Mouse (Mus musculus) ovary, adult 2 months (tissue): ENCODE results near the gene Tnrc6b. TPM values are rescaled to one million over a fixed set of nuclear protein-coding genes. Genes with fewer than 3 reads are reported as not detected.

Source experiments
- polyA plus RNA-seq: library from polyadenylated mRNA; depleted of rRNA; stranded (reverse); fragments of >200 nt; gene quantifications from 2 replicates; pipeline ENCODE4 v1.2.3, GENCODE M21; 2012; rRNA removed

Tnrc6b gene
- polyA plus RNA-seq, result 16.8 and 23.1 TPM in 2 replicates

DNA sequence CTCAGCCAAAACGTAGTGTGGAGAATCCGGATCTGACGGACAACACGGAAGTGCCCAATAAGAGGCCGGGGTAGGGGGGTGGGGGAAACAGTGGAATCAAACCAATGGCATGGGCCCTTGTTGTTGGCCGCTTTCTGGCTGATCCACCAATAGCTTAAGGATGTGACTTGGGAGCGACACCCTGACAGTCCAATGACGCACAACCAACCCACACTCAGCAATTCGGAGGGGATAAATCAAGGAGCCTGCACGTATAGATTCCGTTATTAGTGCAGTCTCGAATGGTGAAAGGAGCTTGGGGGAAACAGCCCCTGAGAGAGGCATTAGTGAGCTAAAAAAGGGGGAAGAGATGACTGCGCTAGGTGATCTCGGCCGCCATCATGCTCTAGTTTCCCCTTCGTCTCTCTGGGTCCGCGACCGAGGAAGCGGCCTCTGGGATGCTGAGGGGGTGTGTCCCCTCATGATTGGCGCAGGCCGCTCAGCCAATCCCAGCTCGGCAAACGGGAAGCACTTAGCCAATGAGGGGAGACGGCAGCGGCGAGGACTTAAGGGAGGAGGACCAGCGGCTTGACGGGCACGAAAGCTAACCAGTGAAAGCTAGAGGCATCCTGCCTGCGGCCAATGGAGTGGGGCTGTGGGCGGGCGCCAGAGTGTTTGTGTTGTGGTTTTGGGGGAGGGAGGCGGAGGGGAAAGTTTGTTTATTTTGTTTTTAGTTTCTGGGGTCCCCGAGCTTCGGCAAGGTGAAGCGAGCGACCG lies at the start of gene Tnrc6b:
Tnrc6b (plus strand) TSS at position 706 of the 756 bp plus-strand sequence.

DNA sequence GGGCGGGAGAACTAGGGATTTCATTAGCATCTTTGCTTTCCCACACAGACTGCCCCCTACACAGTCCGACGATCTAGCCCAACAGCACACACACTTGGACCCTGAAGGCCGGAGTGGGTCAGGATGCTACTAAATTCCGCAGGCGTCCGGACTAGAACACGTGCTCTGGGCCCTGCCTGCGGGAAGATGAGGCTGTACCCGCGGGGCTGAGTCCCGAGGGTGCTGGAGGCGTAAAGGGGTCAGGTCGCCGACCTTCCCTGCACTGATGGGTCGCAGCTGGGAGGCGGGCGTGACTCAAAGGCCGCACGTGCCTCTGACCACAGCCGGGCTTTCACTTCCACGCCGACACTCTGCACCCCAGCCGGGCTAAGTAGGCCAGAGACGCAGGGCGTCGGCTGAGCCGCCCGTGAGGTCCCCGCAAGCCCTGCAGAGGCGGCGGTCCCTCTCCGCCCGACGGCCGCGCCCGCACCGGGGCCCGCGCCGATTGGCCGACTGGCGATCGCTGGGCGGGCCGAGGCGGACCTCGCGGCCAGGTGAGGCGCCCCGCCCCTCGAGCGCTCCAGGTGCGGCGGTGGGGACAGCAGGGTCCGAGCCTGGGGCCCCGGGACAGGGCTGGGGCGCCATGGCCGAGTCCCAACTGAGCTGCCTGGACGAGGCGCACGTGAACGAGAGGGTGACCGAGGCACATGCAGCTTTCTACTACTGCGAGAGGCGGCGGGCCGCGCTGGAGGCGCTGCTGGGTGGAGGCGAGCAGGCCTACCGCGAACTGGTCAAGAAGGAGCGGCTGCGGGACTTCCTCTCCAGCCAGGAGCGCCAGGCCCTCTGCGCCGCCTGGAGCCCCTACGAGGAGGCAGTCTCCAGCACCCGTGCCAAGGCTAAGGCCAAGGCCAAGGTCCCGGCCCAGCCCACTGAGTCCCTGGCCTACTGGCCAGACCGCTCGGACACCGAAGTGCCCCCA lies 39.5 kb upstream of the Tnrc6b start, which contains the start of gene Fam83f:
Fam83f (plus strand) TSS at position 553 of the 958 bp plus-strand sequence.

DNA sequence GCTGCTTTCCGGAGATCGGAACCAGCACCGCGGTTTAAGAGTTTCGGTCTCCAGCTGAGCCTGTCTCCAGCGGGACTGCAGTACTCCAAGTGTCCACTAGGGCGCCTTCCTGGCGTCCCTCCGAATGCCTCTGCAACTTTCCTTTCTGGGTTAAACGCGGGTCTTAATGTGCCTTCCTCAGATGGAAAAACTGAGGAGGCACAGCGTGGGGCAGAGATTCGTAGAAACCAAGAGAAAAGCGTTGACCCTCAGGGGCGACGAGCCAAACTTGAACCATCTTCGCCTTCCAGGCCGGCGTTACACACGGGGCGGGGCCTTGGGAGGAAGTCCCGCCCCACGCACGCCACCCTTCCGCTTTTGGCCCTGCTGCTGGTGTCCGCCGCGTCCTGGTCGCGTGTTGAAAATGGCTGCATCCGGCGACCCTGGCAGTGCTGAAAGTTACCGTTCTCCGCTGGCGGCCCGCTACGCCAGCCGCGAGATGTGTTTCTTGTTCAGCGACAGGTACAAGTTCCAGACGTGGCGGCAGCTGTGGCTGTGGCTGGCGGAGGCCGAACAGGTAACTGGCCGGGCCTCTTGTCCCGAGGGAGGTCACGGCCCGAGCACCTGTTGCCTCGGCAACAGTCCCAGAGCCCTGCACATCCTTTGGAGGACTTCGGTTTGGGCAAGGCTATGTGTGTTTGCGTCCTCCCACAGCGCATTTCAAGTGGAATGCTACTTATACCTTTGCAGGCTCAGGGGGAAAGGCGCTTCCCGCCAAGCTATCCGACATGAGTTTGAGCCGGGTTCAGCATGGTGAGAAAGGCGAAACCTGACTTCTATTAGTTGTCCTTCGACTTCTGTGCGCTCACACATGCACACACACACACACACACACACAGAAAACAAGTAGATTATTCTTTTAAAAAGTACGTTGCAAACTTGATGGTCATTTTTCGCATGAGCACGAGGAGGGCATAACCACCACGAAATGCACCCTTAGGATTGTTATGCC lies 237.3 kb downstream of the Tnrc6b start, which contains the start of gene Adsl:
Adsl (plus strand) TSS at position 346 of the 991 bp plus-strand sequence.

DNA sequence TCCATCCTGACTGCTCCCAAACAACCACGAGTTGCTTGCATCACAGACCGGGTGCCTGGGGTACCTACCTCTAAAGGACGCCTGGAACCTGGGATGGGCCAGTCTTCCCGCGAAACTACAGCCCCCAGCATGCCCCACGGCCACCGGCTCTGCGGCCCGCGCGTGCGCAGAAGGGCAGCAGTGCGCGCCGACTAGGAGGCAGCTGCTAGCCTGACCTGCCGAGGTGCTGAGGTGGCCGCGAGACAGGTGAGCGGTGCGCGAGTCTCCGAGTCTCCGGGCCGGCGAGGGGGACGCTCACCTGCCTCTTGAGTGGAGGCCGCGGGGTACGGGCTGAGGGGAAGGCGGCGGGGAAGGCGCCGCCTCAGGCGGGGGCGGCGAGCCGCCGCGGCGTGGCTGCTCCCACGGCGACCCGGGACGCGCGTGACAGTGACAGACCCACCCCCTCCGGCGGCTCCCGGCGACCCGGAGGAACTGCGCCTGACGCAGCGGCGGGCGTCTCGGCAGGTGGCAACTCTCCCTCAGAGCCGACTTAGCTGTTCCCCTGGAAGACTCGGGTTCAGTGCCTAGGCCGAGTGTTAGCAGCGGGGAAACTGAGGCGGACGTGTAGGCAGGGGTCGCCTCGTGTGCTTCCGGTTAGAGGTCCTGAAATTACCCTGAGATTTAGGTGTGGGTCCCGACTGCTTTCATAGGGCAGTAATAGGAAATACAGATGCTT lies 266.7 kb downstream of the Tnrc6b start, which contains the start of gene Sgsm3:
Sgsm3 (plus strand) TSS at position 146 of the 715 bp plus-strand sequence.

Other genes starting within 250 kb of the Tnrc6b start
- gene Enthd1, start 146.2 kb upstream of the Tnrc6b start, polyA plus RNA-seq, result 0.06 TPM in 1 of 2 replicates, not detected in the other
- gene Grap2, start 138.7 kb upstream of the Tnrc6b start, polyA plus RNA-seq, result 0.23 and 0.91 TPM in 2 replicates
- 2.5 and 2.9 TPM in 2 replicates for gene Fam83f, start 39.5 kb upstream of the Tnrc6b start, polyA plus RNA-seq
- gene Adsl, start 237.2 kb downstream of the Tnrc6b start, polyA plus RNA-seq, result 62.6 and 72.8 TPM in 2 replicates